Mouse (Mus musculus): ENCODE results near the gene Tm2d3.

Tm2d3 gene

DNA sequence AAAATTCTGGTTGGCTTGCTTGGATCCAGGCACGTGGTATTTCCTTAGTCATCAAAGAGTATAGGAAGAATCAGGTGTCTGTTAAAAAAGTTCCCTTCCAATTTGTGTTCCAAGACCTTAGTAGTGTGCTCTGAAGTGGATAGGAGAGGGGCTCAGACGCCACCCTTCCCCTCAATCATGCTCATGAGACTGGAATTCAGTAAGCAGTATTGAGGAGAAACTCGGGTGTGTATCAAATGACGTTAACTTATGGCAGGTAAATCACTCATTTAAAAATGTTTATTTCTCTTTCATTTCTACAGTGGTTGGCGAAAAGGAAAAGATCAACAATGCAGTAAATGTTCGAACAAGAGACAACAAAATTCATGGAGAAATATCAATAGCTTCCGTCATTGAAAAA, at the start of gene Tm2d3:
Gene Tm2d3, plus strand, starts transcription at position 301 of the 400 bp plus-strand sequence.
- no peak for DNase-seq (ENCODE audit: low spot score in 2 of 2)

DNA sequence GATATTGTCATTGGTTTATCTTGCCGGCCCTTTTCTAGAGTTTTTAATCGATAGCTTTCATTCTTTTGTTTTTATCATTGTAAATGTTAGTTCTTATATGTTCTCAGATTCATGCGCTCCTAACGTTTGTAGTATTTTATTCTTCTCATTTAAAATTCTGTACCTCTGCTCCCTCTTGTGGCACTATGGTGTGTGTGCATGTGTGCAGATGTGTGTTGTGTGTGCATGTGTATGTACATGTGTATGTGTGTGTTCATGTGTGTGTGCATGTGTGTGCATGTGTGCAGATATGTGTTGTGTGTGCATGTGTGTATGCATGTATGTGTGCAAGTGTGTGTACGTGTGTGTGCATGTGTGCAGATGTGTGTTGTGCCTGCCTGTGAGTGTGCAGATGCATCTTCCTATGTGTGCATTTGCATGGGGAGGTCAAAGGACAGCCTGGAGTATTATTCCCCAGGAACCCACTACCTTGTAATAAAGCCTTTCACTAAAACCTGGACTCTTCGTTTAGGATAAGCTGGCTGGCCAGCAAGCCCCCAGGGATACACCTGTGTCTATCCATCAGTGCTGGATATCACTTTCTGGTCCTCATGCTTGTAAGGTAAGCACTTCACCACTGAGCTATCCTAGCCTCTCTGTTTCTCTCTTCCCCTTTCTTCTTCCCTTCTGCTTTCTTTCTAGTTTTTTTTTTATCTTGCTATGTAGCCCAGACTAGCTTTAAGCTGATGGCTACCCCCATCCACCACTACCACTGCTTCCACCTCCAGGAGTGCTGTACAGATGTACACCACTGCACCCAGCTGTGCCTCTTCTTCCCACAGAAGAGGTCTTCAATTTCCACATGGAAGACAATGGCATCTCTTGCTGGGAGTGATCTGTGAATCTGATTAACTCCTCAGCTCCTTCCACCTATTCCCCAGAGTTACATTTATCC, 48.3 kb upstream of the Tm2d3 start:
- no peak for DNase-seq (ENCODE audit: low spot score in 2 of 2)

- DNase-seq (ENCODE audit: low spot score in 2 of 2) = no peak
Measured at GRCm38 (mm10) chr7:65643861-65644421, 47.0 kb upstream of the Tm2d3 start.

GRCm38 (mm10) chr7:65644643-65645351, 46.2 kb upstream of the Tm2d3 start, which contains the start of gene Tarsl2:
TSS of gene Tarsl2 (plus strand) at chr7:65644898.
- peak; percentile 88 to 93 for DNase-seq (ENCODE audit: low spot score in 2 of 2)

- DNase-seq (ENCODE audit: low spot score in 2 of 2) = no peak
Measured at GRCm38 (mm10) chr7:65645996-65646395, 45.0 kb upstream of the Tm2d3 start.

GRCm38 (mm10) chr7:65650662-65651061, 40.3 kb upstream of the Tm2d3 start:
- DNase-seq (ENCODE audit: low spot score in 2 of 2) = no peak

DNA sequence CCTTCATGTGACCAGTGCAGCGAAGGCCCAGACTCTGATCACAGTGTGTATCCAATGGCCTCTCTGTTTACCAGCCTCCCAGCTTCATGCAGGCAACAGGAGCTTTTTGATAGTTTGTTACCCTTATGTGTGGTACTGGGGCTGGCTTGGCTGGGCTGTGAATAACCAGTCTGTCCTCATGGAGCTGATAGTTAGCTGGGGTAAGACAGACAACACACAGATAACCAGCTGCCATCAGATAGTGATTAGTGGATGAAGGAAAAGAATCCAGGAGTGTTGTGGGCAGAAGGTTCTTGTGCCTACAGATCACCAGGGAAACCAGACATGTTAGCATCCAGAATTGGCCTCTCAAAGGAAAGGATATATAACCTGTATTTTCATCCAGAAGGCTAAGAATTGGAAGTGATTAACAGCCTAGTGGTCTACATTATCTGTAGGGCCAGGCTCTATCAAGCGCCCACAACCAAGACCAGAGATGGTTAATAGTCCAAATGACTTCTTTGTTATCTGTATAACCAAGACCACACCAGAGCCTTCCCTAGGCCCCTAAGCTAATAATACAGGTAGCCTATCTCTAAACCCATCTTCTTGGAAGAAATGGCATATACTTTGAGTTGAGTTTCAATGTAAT, 33.4 kb upstream of the Tm2d3 start:
- DNase-seq (ENCODE audit: low spot score in 2 of 2) = no peak

- DNase-seq (ENCODE audit: low spot score in 2 of 2) = no peak
Measured at GRCm38 (mm10) chr7:65663225-65663790, 27.7 kb upstream of the Tm2d3 start.

DNA sequence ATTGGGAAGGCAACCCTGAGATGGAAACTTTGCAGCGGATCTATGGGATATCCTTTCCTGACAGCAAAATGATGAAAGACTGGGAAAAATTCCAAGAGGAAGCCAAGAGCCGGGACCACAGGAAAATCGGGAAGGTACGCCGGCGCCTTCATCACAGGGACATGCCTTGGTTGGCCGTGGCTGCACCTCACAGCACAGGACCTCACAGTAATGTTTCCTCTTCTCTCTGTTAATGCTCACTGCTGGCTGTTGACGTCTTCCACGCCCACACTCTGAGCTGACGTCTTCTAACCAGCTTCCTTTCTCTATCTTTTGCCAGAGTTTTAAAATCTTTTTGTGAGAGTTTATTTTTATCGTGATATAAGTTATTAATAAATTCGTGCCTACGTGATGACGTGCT, 27.1 kb upstream of the Tm2d3 start:
- DNase-seq (ENCODE audit: low spot score in 2 of 2) = no peak

- no peak for DNase-seq (ENCODE audit: low spot score in 2 of 2)
Measured at GRCm38 (mm10) chr7:65667491-65667890, 23.5 kb upstream of the Tm2d3 start.

GRCm38 (mm10) chr7:65678050-65678449, 12.9 kb upstream of the Tm2d3 start:
- DNase-seq (ENCODE audit: low spot score in 2 of 2) = no peak

GRCm38 (mm10) chr7:65678900-65679595, 11.9 kb upstream of the Tm2d3 start:
- DNase-seq (ENCODE audit: low spot score in 2 of 2) = no peak

GRCm38 (mm10) chr7:65681166-65681565, 9.8 kb upstream of the Tm2d3 start:
- DNase-seq (ENCODE audit: low spot score in 2 of 2) = no peak

DNA sequence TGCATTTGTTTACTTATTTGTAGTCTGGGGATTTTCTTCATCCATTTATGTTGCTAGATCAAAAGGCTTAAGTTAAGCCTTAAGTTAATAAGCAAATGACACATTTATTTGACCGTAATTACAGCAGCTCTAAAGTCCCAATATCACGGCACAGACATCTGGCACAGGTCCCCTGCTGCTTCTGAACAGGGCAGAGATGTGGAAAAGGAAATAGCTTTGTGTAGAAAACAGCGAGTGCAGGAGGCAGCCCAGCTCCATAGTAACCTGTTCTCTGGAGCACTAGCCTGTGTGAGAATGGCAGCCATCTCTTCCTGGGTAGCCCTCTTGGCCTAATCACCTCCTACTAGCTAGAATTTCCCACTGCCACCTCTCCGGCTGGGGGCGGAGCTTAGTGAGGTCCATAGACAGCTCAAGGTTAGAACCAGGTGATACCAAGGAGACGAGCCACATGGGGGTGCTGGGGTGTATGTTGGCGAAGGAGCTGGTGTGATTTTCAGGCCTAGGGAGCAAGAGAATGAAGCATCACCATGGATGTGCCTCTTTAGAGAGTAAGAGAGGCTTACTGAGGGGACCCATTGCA, 6.6 kb upstream of the Tm2d3 start:
- DNase-seq (ENCODE audit: low spot score in 2 of 2) = no peak

- no peak for DNase-seq (ENCODE audit: low spot score in 2 of 2)
Measured at GRCm38 (mm10) chr7:65686664-65687063, 4.3 kb upstream of the Tm2d3 start.

- no peak for DNase-seq (ENCODE audit: low spot score in 2 of 2)
Measured at GRCm38 (mm10) chr7:65691929-65692605, 1.1 kb downstream of the Tm2d3 start.

DNA sequence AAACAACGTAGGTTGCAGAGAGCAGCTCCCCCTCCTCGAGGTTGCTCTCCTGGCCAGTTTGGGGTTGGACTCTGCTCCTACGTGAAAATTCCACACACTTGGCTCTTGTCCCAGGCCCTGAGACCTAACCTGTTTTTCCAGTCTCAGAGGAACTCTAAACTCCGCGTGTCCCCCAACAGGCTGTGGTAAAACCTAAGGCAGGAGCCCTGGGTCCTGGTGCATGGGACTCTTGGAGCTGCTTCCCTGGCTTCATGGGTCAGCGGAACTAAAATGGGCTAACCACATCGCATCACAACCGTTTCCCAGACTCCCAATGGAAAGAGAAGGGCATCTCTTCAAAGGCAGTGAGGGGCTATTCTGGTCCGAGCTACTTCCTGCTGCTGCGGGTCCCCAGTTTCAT, 1.9 kb downstream of the Tm2d3 start:
- DNase-seq (ENCODE audit: low spot score in 2 of 2) = peak; percentile 66

GRCm38 (mm10) chr7:65693301-65693821, 2.4 kb downstream of the Tm2d3 start:
- peak; percentile 86 for DNase-seq (ENCODE audit: low spot score in 2 of 2)

GRCm38 (mm10) chr7:65696450-65696849, 5.5 kb downstream of the Tm2d3 start:
- no peak for DNase-seq (ENCODE audit: low spot score in 2 of 2)

GRCm38 (mm10) chr7:65702076-65702475, 11.1 kb downstream of the Tm2d3 start:
- DNase-seq (ENCODE audit: low spot score in 2 of 2) = no peak
